Mouse (Mus musculus): Measurements from ENCODE around the gene Zfp775. TPM values are rescaled to one million over a fixed set of nuclear protein-coding genes. Genes with fewer than 3 reads are reported as not detected.

The Zfp775 gene
- polyA plus RNA-seq, 1 experiment from 2014 or later: 7.4 TPM

DNA sequence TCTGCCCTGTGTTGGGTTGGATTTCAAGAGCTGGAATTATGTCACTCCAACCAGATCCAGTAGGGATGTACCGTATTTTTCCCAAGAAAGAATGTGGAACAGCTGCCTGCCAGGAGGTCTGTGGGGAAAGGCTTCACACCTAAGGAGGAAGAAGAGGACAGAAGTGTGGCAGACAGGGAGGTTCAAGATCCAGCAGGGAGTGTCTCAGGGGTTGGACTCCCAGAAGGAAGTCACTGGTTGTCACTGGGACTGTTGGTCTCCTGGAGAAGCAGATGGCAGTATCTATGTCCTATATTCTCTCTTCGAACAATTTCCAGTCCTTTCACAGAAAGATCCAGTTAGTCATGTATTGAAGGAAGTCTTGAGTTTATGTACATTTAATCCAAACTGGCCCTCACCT is 45.7 kb downstream of the Zfp775 start:
- Histone ChIP-seq H3K4me1 (ENCODE audit: control insufficient read depth, insufficient read depth, low read length) (no peaks in the 10 kb centered on the region), H3K9ac (replicated peaks; ENCODE audit: low read length) (no peak overlapping the region), H3K4me3 (ENCODE audit: low read depth, low read length) (no peak overlapping the region), H3K36me3 (replicated peaks; ENCODE audit: control insufficient read depth, insufficient read depth, low read depth, low read length) (no peaks in the 10 kb centered on the region), H3K27ac (replicated peaks; ENCODE audit: low read depth, low read length) (no peak overlapping the region), H3K4me2 (ENCODE audit: low read depth, low read length) (no peak overlapping the region), H3K9me3 (replicated peaks; ENCODE audit: control insufficient read depth, low read length) (no peaks in the 10 kb centered on the region), H3K27me3 (ENCODE audit: control insufficient read depth, insufficient read depth, low read length) (no peaks in the 10 kb centered on the region)
- no peak for DNase-seq (ENCODE audit: low spot score)
- no peak for ATAC-seq (replicated peaks; ENCODE audit: insufficient number of reproducible peaks, low FRiP score, low TSS enrichment, low read depth)
- WGBS: 91% methylated on average over 2 of the region's 2 CpGs

DNA sequence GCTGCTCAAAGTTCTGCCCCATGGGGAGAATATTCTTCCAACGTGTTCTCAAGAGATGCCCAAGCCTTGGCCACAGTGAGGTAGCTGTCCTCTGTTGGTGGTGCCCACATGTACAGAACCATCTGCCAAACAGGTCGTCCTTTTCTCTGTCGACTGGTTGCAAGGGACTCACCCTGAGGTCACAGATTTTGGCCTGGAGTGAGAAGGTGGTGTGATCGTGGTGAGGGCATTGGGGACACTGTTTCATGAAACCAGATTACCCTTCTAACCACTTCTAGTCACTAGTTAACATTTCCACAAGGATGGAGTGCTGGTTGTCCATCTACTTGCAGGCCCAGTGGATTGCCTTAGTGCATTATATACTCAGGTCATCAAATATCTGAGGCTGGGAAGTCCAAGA is 46.9 kb downstream of the Zfp775 start:
- Histone ChIP-seq H3K4me2 (ENCODE audit: low read depth, low read length) (no peak overlapping the region), H3K4me3 (ENCODE audit: low read depth, low read length) (no peak overlapping the region), H3K36me3 (replicated peaks; ENCODE audit: control insufficient read depth, insufficient read depth, low read depth, low read length) (no peaks in the 10 kb centered on the region), H3K4me1 (ENCODE audit: control insufficient read depth, insufficient read depth, low read length) (no peaks in the 10 kb centered on the region), H3K9ac (replicated peaks; ENCODE audit: low read length) (no peak overlapping the region), H3K27me3 (ENCODE audit: control insufficient read depth, insufficient read depth, low read length) (no peaks in the 10 kb centered on the region), H3K9me3 (replicated peaks; ENCODE audit: control insufficient read depth, low read length) (no peaks in the 10 kb centered on the region), H3K27ac (replicated peaks; ENCODE audit: low read depth, low read length) (no peak overlapping the region)
- ATAC-seq (replicated peaks; ENCODE audit: insufficient number of reproducible peaks, low FRiP score, low TSS enrichment, low read depth): no peak
- no peak for DNase-seq (ENCODE audit: low spot score)
- WGBS: 82% methylated on average over 4 of the region's 4 CpGs

DNA sequence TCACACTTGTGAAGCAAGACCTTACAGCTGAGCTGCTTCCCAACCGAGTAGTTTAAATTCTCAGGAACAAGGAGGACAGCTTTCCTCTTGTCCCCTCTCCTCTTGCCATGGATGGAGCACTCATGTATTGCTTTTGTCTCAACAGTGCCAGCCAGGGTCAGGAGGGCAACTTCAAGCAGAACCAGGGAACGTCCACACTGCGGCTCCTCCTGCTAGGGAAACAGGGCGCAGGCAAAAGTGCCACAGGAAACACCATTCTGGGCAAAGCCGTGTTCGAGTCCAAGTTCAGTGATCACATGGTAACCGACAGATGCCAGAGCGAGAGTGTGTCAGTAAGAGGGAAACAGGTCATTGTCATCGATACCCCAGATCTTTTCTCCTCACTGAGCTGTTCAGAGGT is 48.2 kb downstream of the Zfp775 start:
- 87% methylated on average over 9 of the region's 9 CpGs for WGBS
- H3K36me3 ChIP-seq (replicated peaks; ENCODE audit: control insufficient read depth, insufficient read depth, low read depth, low read length): no peaks in the 10 kb centered on the region

DNA sequence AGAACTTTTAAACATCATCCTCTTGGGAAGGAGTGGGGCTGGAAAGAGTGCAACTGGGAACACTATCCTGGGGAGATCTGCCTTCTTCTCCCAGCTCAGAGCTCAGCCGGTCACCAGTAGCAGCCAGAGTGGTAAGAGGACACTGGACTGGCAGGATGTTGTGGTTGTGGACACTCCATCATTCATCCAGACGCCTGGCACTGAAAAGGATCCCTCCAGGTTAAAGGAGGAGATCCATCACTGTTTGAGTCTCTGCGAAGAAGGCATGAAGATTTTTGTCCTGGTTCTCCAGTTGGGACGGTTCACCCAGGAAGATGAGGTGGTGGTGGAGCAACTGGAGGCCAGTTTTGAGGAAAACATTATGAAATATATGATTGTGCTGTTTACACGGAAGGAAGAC is 56.9 kb downstream of the Zfp775 start:
- no peak overlapping the region for H3K27ac ChIP-seq (replicated peaks; ENCODE audit: low read depth, low read length)
- H3K4me3 ChIP-seq (ENCODE audit: low read depth, low read length): no peak overlapping the region
- no peak overlapping the region for H3K9ac ChIP-seq (replicated peaks; ENCODE audit: low read length)
- no peak overlapping the region for H3K4me2 ChIP-seq (ENCODE audit: low read depth, low read length)
- no peaks in the 10 kb centered on the region for H3K27me3 ChIP-seq (ENCODE audit: control insufficient read depth, insufficient read depth, low read length)
- H3K9me3 ChIP-seq (replicated peaks; ENCODE audit: control insufficient read depth, low read length): no peaks in the 10 kb centered on the region
- ATAC-seq (replicated peaks; ENCODE audit: insufficient number of reproducible peaks, low FRiP score, low TSS enrichment, low read depth) (no peak), DNase-seq (ENCODE audit: low spot score) (no peak)
- no peaks in the 10 kb centered on the region for H3K4me1 ChIP-seq (ENCODE audit: control insufficient read depth, insufficient read depth, low read length)
- WGBS: 80% methylated on average over 5 of the region's 5 CpGs
- H3K36me3 ChIP-seq (replicated peaks; ENCODE audit: control insufficient read depth, insufficient read depth, low read depth, low read length): no peaks in the 10 kb centered on the region

More for the DNA sequence above, 48.2 kb downstream of the Zfp775 start:
- no peak overlapping the region for H3K4me2 ChIP-seq (ENCODE audit: low read depth, low read length)
- H3K27me3 ChIP-seq (ENCODE audit: control insufficient read depth, insufficient read depth, low read length): no peaks in the 10 kb centered on the region
- H3K9me3 ChIP-seq (replicated peaks; ENCODE audit: control insufficient read depth, low read length): no peaks in the 10 kb centered on the region
- DNase-seq (ENCODE audit: low spot score) (no peak), ATAC-seq (replicated peaks; ENCODE audit: insufficient number of reproducible peaks, low FRiP score, low TSS enrichment, low read depth) (no peak)
- no peak overlapping the region for H3K27ac ChIP-seq (replicated peaks; ENCODE audit: low read depth, low read length)
- H3K4me3 ChIP-seq (ENCODE audit: low read depth, low read length): no peak overlapping the region
- H3K9ac ChIP-seq (replicated peaks; ENCODE audit: low read length): no peak overlapping the region
- no peaks in the 10 kb centered on the region for H3K4me1 ChIP-seq (ENCODE audit: control insufficient read depth, insufficient read depth, low read length)

DNA sequence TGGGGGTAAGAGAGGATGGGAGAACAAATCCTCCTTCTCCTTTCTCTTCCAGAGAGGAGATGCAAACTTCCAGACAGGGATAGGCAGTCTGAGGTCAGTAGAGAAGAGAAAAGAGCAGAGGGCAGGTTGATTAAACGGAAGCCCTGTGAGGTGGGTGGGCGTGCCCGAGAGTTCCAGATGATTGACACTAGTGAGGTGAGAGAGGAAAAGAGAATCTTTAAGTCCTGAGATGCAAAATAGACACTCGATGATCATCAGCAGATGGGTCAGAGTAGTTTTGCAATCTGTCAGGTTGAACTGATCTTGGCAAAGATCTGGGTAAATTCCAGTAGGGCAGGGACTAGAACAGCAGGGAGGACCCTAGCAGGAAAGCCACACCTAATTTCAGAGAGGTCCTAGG is 62.9 kb downstream of the Zfp775 start:
- no peaks in the 10 kb centered on the region for H3K9me3 ChIP-seq (replicated peaks; ENCODE audit: control insufficient read depth, low read length)
- H3K4me3 ChIP-seq (ENCODE audit: low read depth, low read length): no peak overlapping the region
- no peak overlapping the region for H3K9ac ChIP-seq (replicated peaks; ENCODE audit: low read length)
- DNase-seq (ENCODE audit: low spot score): no peak
- no peak for ATAC-seq (replicated peaks; ENCODE audit: insufficient number of reproducible peaks, low FRiP score, low TSS enrichment, low read depth)
- 85% methylated on average over 4 of the region's 4 CpGs for WGBS
- no peaks in the 10 kb centered on the region for H3K36me3 ChIP-seq (replicated peaks; ENCODE audit: control insufficient read depth, insufficient read depth, low read depth, low read length)
- no peak overlapping the region for H3K27ac ChIP-seq (replicated peaks; ENCODE audit: low read depth, low read length)
- no peaks in the 10 kb centered on the region for H3K27me3 ChIP-seq (ENCODE audit: control insufficient read depth, insufficient read depth, low read length)
- no peak overlapping the region for H3K4me2 ChIP-seq (ENCODE audit: low read depth, low read length)
- no peaks in the 10 kb centered on the region for H3K4me1 ChIP-seq (ENCODE audit: control insufficient read depth, insufficient read depth, low read length)

DNA sequence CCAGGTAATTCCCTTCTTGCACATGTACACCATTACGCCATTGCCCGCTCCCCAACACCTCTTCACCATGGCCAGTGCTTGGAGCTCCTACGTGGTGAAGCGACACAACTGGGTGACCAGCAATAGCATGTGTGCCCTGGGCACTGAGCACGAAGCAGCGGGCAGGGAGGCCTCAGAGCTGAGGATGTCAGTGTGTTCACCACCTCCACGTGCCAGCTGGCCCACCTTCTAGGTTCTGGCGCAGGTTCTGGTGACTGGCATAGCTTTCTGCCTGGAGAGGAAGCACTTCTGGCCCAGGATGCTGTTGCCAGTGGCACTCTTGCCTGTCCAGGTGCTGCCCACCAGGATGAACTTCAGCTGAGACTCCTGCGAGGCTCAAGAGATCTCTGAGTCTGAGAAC is 63.6 kb downstream of the Zfp775 start:
- Histone ChIP-seq H3K27me3 (ENCODE audit: control insufficient read depth, insufficient read depth, low read length) (no peaks in the 10 kb centered on the region), H3K9ac (replicated peaks; ENCODE audit: low read length) (no peak overlapping the region), H3K9me3 (replicated peaks; ENCODE audit: control insufficient read depth, low read length) (no peaks in the 10 kb centered on the region), H3K27ac (replicated peaks; ENCODE audit: low read depth, low read length) (no peak overlapping the region), H3K36me3 (replicated peaks; ENCODE audit: control insufficient read depth, insufficient read depth, low read depth, low read length) (no peaks in the 10 kb centered on the region), H3K4me2 (ENCODE audit: low read depth, low read length) (no peak overlapping the region), H3K4me3 (ENCODE audit: low read depth, low read length) (no peak overlapping the region), H3K4me1 (ENCODE audit: control insufficient read depth, insufficient read depth, low read length) (no peaks in the 10 kb centered on the region)
- DNase-seq (ENCODE audit: low spot score) (no peak), ATAC-seq (replicated peaks; ENCODE audit: insufficient number of reproducible peaks, low FRiP score, low TSS enrichment, low read depth) (no peak)
- WGBS: 92% methylated on average over 9 of the region's 9 CpGs

DNA sequence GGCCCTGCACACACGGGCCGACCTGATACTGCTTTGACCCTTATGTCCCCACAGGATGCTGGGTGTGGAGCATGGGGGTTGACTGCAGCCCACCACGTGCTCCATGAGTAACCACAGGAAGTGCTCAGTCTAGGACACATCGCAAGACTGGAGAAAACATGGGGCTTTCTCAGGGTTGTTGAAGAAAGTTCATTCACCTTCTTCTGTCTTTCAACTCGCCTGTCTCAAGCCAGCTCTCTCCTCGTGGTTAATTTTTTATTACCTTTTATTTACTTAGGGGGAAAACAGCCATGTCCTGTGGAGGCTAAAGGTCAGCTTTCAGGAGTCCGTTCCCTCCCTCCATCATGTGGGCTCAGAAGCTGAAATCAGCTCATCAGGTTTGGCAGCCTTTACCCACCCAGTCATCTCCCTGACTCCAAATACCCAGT is 64.3 kb downstream of the Zfp775 start:
- Histone ChIP-seq H3K4me1 (ENCODE audit: control insufficient read depth, insufficient read depth, low read length) (no peaks in the 10 kb centered on the region), H3K4me2 (ENCODE audit: low read depth, low read length) (no peak overlapping the region), H3K4me3 (ENCODE audit: low read depth, low read length) (no peak overlapping the region), H3K36me3 (replicated peaks; ENCODE audit: control insufficient read depth, insufficient read depth, low read depth, low read length) (no peaks in the 10 kb centered on the region), H3K9ac (replicated peaks; ENCODE audit: low read length) (no peak overlapping the region), H3K27ac (replicated peaks; ENCODE audit: low read depth, low read length) (no peak overlapping the region), H3K9me3 (replicated peaks; ENCODE audit: control insufficient read depth, low read length) (no peaks in the 10 kb centered on the region), H3K27me3 (ENCODE audit: control insufficient read depth, insufficient read depth, low read length) (no peaks in the 10 kb centered on the region)
- 52% methylated on average over 7 of the region's 7 CpGs for WGBS
- DNase-seq (ENCODE audit: low spot score) (no peak), ATAC-seq (replicated peaks; ENCODE audit: insufficient number of reproducible peaks, low FRiP score, low TSS enrichment, low read depth) (no peak)

DNA sequence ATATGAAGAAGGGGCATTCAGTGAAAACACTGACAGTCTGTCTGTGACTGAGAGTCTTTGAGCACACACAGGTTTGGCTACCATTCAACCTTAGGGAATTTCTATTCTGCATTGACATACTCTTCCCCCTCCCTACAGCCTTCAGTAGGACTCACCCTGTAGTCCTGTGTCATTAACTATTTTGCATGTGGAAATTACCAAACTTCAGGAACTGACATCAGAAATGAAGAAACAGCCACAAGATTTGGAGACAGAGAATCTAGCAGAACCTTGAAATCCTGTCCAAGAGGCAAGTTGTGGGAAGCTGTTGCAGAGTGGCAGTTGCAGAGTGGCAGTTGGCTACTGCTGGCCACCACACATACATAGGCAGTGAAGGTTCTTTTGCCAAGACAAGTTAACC is 66.2 kb downstream of the Zfp775 start:
- Histone ChIP-seq H3K9ac (replicated peaks; ENCODE audit: low read length) (no peak overlapping the region), H3K4me1 (ENCODE audit: control insufficient read depth, insufficient read depth, low read length) (no peaks in the 10 kb centered on the region), H3K36me3 (replicated peaks; ENCODE audit: control insufficient read depth, insufficient read depth, low read depth, low read length) (no peaks in the 10 kb centered on the region), H3K27me3 (ENCODE audit: control insufficient read depth, insufficient read depth, low read length) (no peaks in the 10 kb centered on the region), H3K4me2 (ENCODE audit: low read depth, low read length) (no peak overlapping the region), H3K9me3 (replicated peaks; ENCODE audit: control insufficient read depth, low read length) (no peaks in the 10 kb centered on the region), H3K27ac (replicated peaks; ENCODE audit: low read depth, low read length) (no peak overlapping the region), H3K4me3 (ENCODE audit: low read depth, low read length) (no peak overlapping the region)
- DNase-seq (ENCODE audit: low spot score) (no peak), ATAC-seq (replicated peaks; ENCODE audit: insufficient number of reproducible peaks, low FRiP score, low TSS enrichment, low read depth) (no peak)

All from embryonic facial prominence, embryonic 11.5 days (tissue).